Mouse (Mus musculus) ES-E14 (cell line): ENCODE measurements around the gene Tmem178.

ENCODE experiments used
- CHD2 ChIP-seq: IDR thresholded peaks from 2 replicates; pipeline ENCODE4 v1.6.1; 2014; ENCODE audit warnings: mild to moderate bottlenecking, low read depth, low read length, inconsistent platforms
- HCFC1 ChIP-seq: IDR thresholded peaks from 2 replicates; pipeline ENCODE4 v1.6.1; 2012; ENCODE audit warnings: low read length, inconsistent platforms, borderline replicate concordance; ENCODE audit not compliant: insufficient read depth
- MAFK ChIP-seq: IDR thresholded peaks from 2 replicates; pipeline ENCODE4 v1.6.1; 2014; ENCODE audit warnings: mild to moderate bottlenecking, low read depth, low read length, inconsistent platforms; ENCODE audit not compliant: insufficient read depth
- ZC3H11A ChIP-seq: IDR thresholded peaks from 2 replicates; pipeline ENCODE4 v1.6.1; 2012; ENCODE audit warnings: low read depth, mild to moderate bottlenecking, inconsistent platforms, low read length, borderline replicate concordance

GRCm38 (mm10) chr17:81045525-81046150 is 101.2 kb downstream of the Tmem178 start:
- TF ChIP-seq CHD2 (no peak), ZC3H11A (no peak; the same call in 1 of the 2 replicates), MAFK (no peak), HCFC1 (no peak)
